Mouse (Mus musculus): ENCODE data around the gene Cacna1s. TPM values are rescaled to one million over a fixed set of nuclear protein-coding genes. Genes with fewer than 3 reads are reported as not detected.

The Cacna1s gene
- polyA plus RNA-seq, 1 experiment from 2014 or later, result 0.10 TPM

- H3K4me1 ChIP-seq (replicated peaks), result no peaks in the 10 kb centered on the region; the same call in 1 of the 2 replicates
- H3K4me2 ChIP-seq, result no peak overlapping the region
- peaks cover 23% of the 10 kb centered on the region for H3K36me3 ChIP-seq
- H3K4me3 ChIP-seq (replicated peaks), result no peak overlapping the region
- DNase-seq, result no peak
- H3K9ac ChIP-seq, result no peak overlapping the region
- H3K27ac ChIP-seq, result no peak overlapping the region
- 89% methylated on average over 12 of the region's 12 CpGs for WGBS (ENCODE audit: insufficient replicate concordance)
- H3K9me3 ChIP-seq (replicated peaks), result no peaks in the 10 kb centered on the region
- ATAC-seq (ENCODE audit: low read depth), result no peak
- no peaks in the 10 kb centered on the region for H3K27me3 ChIP-seq
Measured at GRCm38 (mm10) chr1:136160297-136160696, 107.7 kb downstream of the Cacna1s start.

- Histone ChIP-seq H3K36me3 (peaks cover 21% of the 10 kb centered on the region), H3K4me1 (replicated peaks) (peaks cover under 1% of the 10 kb centered on the region; the same call in 1 of the 2 replicates), H3K4me3 (replicated peaks) (no peak overlapping the region), H3K9ac (no peak overlapping the region), H3K4me2 (no peak overlapping the region), H3K27me3 (no peaks in the 10 kb centered on the region), H3K9me3 (replicated peaks) (no peaks in the 10 kb centered on the region), H3K27ac (no peak overlapping the region)
- 82% methylated on average over 6 of the region's 6 CpGs for WGBS (ENCODE audit: insufficient replicate concordance)
- ATAC-seq (ENCODE audit: low read depth) (no peak), DNase-seq (no peak)
Measured at GRCm38 (mm10) chr1:136160930-136161329, 108.4 kb downstream of the Cacna1s start.

- H3K9ac ChIP-seq, result no peak overlapping the region
- no peak overlapping the region for H3K4me2 ChIP-seq
- H3K27me3 ChIP-seq, result no peaks in the 10 kb centered on the region
- ATAC-seq (ENCODE audit: low read depth), result no peak
- H3K4me3 ChIP-seq (replicated peaks), result no peak overlapping the region
- H3K4me1 ChIP-seq (replicated peaks), result peaks cover 2% of the 10 kb centered on the region; the same call in 1 of the 2 replicates
- no peak for DNase-seq
- H3K27ac ChIP-seq, result no peak overlapping the region
- WGBS (ENCODE audit: insufficient replicate concordance), result 87% methylated on average over 7 of the region's 7 CpGs
- H3K36me3 ChIP-seq, result peaks cover 16% of the 10 kb centered on the region
- no peaks in the 10 kb centered on the region for H3K9me3 ChIP-seq (replicated peaks)
Measured at GRCm38 (mm10) chr1:136161333-136161921, 108.9 kb downstream of the Cacna1s start.

GRCm38 (mm10) chr1:136165436-136165835 is 112.9 kb downstream of the Cacna1s start:
- H3K4me2 ChIP-seq, result no peak overlapping the region
- no peaks in the 10 kb centered on the region; the same call in 1 of the 2 replicates for H3K36me3 ChIP-seq
- no peaks in the 10 kb centered on the region for H3K9me3 ChIP-seq (replicated peaks)
- no peak for DNase-seq
- no peaks in the 10 kb centered on the region for H3K27me3 ChIP-seq
- WGBS (ENCODE audit: insufficient replicate concordance), result 65% methylated on average over 2 of the region's 2 CpGs
- H3K4me3 ChIP-seq (replicated peaks), result no peak overlapping the region
- ATAC-seq (ENCODE audit: low read depth), result no peak
- H3K27ac ChIP-seq, result no peak overlapping the region
- peaks cover 6% of the 10 kb centered on the region; the same call in 1 of the 2 replicates for H3K4me1 ChIP-seq (replicated peaks)
- H3K9ac ChIP-seq, result no peak overlapping the region

DNA sequence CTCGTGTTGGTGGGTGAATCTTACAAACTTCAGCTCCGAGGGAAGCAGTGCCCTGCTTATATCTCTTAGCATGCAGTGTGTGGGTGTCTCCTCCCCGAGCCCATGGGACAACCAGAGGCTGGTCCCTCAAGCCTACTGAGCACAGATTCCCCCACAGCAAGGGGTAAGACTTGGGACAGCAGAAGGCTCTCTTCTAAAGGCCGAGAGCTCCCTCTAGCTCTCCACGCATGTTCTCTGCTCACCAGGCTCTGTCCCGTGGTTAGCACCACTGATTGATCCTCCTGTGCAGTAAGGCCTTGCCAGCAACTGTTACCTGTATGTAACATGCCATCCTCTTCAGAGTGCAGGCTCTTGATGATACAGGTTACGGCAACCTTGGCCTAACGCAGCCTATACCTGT is 115.1 kb downstream of the Cacna1s start:
- no peak for ATAC-seq (ENCODE audit: low read depth)
- Histone ChIP-seq H3K36me3 (peaks cover 6% of the 10 kb centered on the region; the same call in 1 of the 2 replicates), H3K27ac (no peak overlapping the region), H3K9me3 (replicated peaks) (no peaks in the 10 kb centered on the region), H3K9ac (no peak overlapping the region), H3K27me3 (no peaks in the 10 kb centered on the region), H3K4me1 (replicated peaks) (peaks cover 11% of the 10 kb centered on the region), H3K4me3 (replicated peaks) (no peak overlapping the region), H3K4me2 (no peak overlapping the region)
- DNase-seq, result no peak
- 70% methylated on average over 8 of the region's 8 CpGs for WGBS (ENCODE audit: insufficient replicate concordance)

Other genes starting within 250 kb of the Cacna1s start
- 0.16 and 0.68 TPM in 2 replicates for gene Lad1, start 234.2 kb upstream of the Cacna1s start, polyA plus RNA-seq (2015; fragmentation: Nextera tagmentation; extraction: Ambion mirVana)
- 4.3 and 19.2 TPM in 2 replicates for gene Tnnt2, start 216.4 kb upstream of the Cacna1s start, polyA plus RNA-seq (2015; fragmentation: Nextera tagmentation; extraction: Ambion mirVana)
- gene Pkp1, start 133.5 kb upstream of the Cacna1s start, polyA plus RNA-seq (2015; fragmentation: Nextera tagmentation; extraction: Ambion mirVana), result 0.05 TPM in 1 of 2 replicates, not detected in the other
- not detected in 2 replicates for gene Igfn1, start 46.4 kb upstream of the Cacna1s start, polyA plus RNA-seq (2015; fragmentation: Nextera tagmentation; extraction: Ambion mirVana)
- gene Tmem9, start 44.6 kb upstream of the Cacna1s start, polyA plus RNA-seq (2015; fragmentation: Nextera tagmentation; extraction: Ambion mirVana), result 90.9 and 95.3 TPM in 2 replicates
- not detected in 2 replicates for gene Ascl5, start 1.9 kb upstream of the Cacna1s start, polyA plus RNA-seq (2015; fragmentation: Nextera tagmentation; extraction: Ambion mirVana)
- gene Kif21b, start 78.6 kb downstream of the Cacna1s start, polyA plus RNA-seq (2015; fragmentation: Nextera tagmentation; extraction: Ambion mirVana), result 1.1 and 1.2 TPM in 2 replicates
- not detected in 2 replicates for gene Mroh3, start 160.1 kb downstream of the Cacna1s start, polyA plus RNA-seq (2015; fragmentation: Nextera tagmentation; extraction: Ambion mirVana)
- 0.22 and 0.39 TPM in 2 replicates for gene Inava, start 181.5 kb downstream of the Cacna1s start, polyA plus RNA-seq (2015; fragmentation: Nextera tagmentation; extraction: Ambion mirVana)
- gene Gpr25, start 208.1 kb downstream of the Cacna1s start, polyA plus RNA-seq (2015; fragmentation: Nextera tagmentation; extraction: Ambion mirVana), result not detected in 2 replicates